ENCODE assay signal across 11 mouse cellular contexts in genomic region chr11:76809450-76809849, GRCm38 (mm10). TPM values are rescaled to one million over a fixed set of nuclear protein-coding genes. Genes with fewer than 3 reads are reported as not detected.
A peak's percentile ranks its signal among the peaks of the same experiment; 100 is the strongest.
DNase-seq lines count a peak whose midpoint lies in the region; ATAC-seq and TF ChIP-seq lines count a peak whose summit lies in the region.
"Had no signal": no experiment of that assay in that cellular context is flagged by ENCODE, and none has a peak within 500 bp of the region (broad histone marks: within the 10 kb centered on the region; RNA-seq: fewer than 3 reads in every experiment).

No protein-coding gene starts in this region.

- H3K4me1 ChIP-seq in kidney, postnatal 0 days (replicated peaks; ENCODE audit: insufficient read depth, low read length): no peaks in the 10 kb centered on the region

- peaks cover 23% of the 10 kb centered on the region for H3K36me3 ChIP-seq in kidney, postnatal 0 days (ENCODE audit: insufficient read depth, low read length)

- H3K4me2 ChIP-seq in kidney, postnatal 0 days (ENCODE audit: low read length): no peak overlapping the region

- no peak overlapping the region for H3K4me3 ChIP-seq in kidney, postnatal 0 days (replicated peaks; ENCODE audit: low read depth, low read length)

- no peak for TF ChIP-seq CTCF in kidney, postnatal 0 days (IDR thresholded peaks at IDR 0.05; ENCODE audit: low read depth)

- 50% methylated on average over 3 of the region's 3 CpGs for WGBS in kidney, postnatal 0 days

- no peak for ATAC-seq in kidney, postnatal 0 days (replicated peaks; ENCODE audit: low FRiP score, low read depth)
- no peak for ATAC-seq in erythroid progenitor cell, adult 5-6 weeks (replicated peaks; ENCODE audit: low FRiP score, poor library complexity, severe bottlenecking)
- ATAC-seq: intestine, embryonic 16.5 days had no signal

- H3K9me3 ChIP-seq in kidney, postnatal 0 days (replicated peaks; ENCODE audit: low read length): no peaks in the 10 kb centered on the region

- DNase-seq in kidney, postnatal 0 days (ENCODE audit: low spot score): no peak
- DNase-seq in kidney, postnatal 14 days: no peak
- DNase-seq in cerebellum, adult 18-20 months: peak; percentile 76 to 84
- peak; percentile 62 to 75 for DNase-seq in cerebellum, postnatal 36 days
- DNase-seq in layer of hippocampus, postnatal 14 days (ENCODE audit: low spot score in 2 of 2): peak; percentile 29 to 83
- no peak for DNase-seq in kidney, postnatal 10 days
- no peak for DNase-seq in left cerebral cortex, postnatal 4 days
- DNase-seq: adrenal gland, adult 2 months; embryo, embryonic 11 days had no signal

- no peak overlapping the region for H3K27ac ChIP-seq in kidney, postnatal 0 days

- intact Hi-C loops in left cerebral cortex, postnatal 4 days (cut with DNase I): no loop called here

- H3K27me3 ChIP-seq in kidney, postnatal 0 days (ENCODE audit: insufficient read depth, low read length): no peaks in the 10 kb centered on the region

- 0 out of 2 replicates have a peak overlapping the region, but pooled peaks have one; percentile 23 for H3K9ac ChIP-seq in kidney, postnatal 0 days (ENCODE audit: low read depth, low read length)

RNA-seq across cellular contexts. Expression of gene Cpd, which starts 37.4 kb away (rescaled TPM):
- polyA plus RNA-seq in kidney, postnatal 0 days (2015; fragmentation: Nextera tagmentation; extraction: Ambion mirVana): 17.8 and 20.4 TPM in 2 replicates
- total RNA-seq in layer of hippocampus, postnatal 14 days (2021): 10 to 100 TPM; 61.5 to 62.0 TPM
- total RNA-seq in erythroid progenitor cell, adult 5-6 weeks (2015; ENCODE audit: low replicate concordance): 11.7 and 12.6 TPM in 2 replicates
- total RNA-seq in erythroid progenitor cell, adult 5-6 weeks (2017; ENCODE audit: low replicate concordance): 6.1 and 9.6 TPM in 2 replicates
- 10 to 100 TPM; 56.8 to 56.9 TPM for total RNA-seq in left cerebral cortex, postnatal 4 days (2021)

RNA-seq across cellular contexts. Expression of gene Gosr1, which starts 46.1 kb away (rescaled TPM):
- 23.9 and 25.4 TPM in 2 replicates for polyA plus RNA-seq in kidney, postnatal 0 days (2015; fragmentation: Nextera tagmentation; extraction: Ambion mirVana)
- 10 to 100 TPM; 51.8 to 52.4 TPM for total RNA-seq in layer of hippocampus, postnatal 14 days (2021)
- total RNA-seq in erythroid progenitor cell, adult 5-6 weeks (2015; ENCODE audit: low replicate concordance): 6.8 and 13.0 TPM in 2 replicates
- 7.7 and 66.6 TPM in 2 replicates for total RNA-seq in erythroid progenitor cell, adult 5-6 weeks (2017; ENCODE audit: low replicate concordance)
- total RNA-seq in left cerebral cortex, postnatal 4 days (2021): 10 to 100 TPM; 36.6 to 41.2 TPM

Comparison
In these comparisons a context has a peak if more than half of its experiments do, and no peak if none do; other contexts are left out.
1. DNase-seq: peak in cerebellum, adult 18-20 months (2 of 2), cerebellum, postnatal 36 days (2 of 2) and layer of hippocampus, postnatal 14 days (2 of 2); none in kidney, postnatal 0 days (single experiment), kidney, postnatal 14 days (single experiment), kidney, postnatal 10 days (single experiment) and left cerebral cortex, postnatal 4 days (single experiment).
2. RNA of gene Cpd, which starts 37.4 kb away (total RNA-seq): 61.5 to 62.0 TPM in layer of hippocampus, postnatal 14 days and 56.8 to 56.9 TPM in left cerebral cortex, postnatal 4 days; 6.1 to 12.6 TPM in erythroid progenitor cell, adult 5-6 weeks; every median in the first group is over 4 times any median in the second.